Mouse (Mus musculus): Measurements from ENCODE around the gene Klrg2. TPM values are rescaled to one million over a fixed set of nuclear protein-coding genes. Genes with fewer than 3 reads are reported as not detected.

The Klrg2 gene
- total and polyA plus RNA-seq, 3 experiments, result 0.21 to 0.43 (median 0.33) TPM

GRCm38 (mm10) chr6:38581711-38582110 is 55.3 kb downstream of the Klrg2 start:
- no peak for DNase-seq
- intact Hi-C loops (cut with DNase I), result no loop called here
- H3K9ac ChIP-seq (ENCODE audit: low read depth, low read length), result no peak overlapping the region
- peaks cover 20% of the 10 kb centered on the region for H3K36me3 ChIP-seq (ENCODE audit: control insufficient read depth, insufficient read depth, low read length)
- H3K27ac ChIP-seq, result no peak overlapping the region
- H3K4me1 ChIP-seq (ENCODE audit: control insufficient read depth, insufficient read depth, low read length), result no peaks in the 10 kb centered on the region
- no peaks in the 10 kb centered on the region; the same call in 1 of the 2 replicates for H3K79me2 ChIP-seq (replicated peaks; ENCODE audit: control insufficient read depth, insufficient read depth, low read length)
- 71% methylated on average over 3 of the region's 3 CpGs for WGBS
- TF ChIP-seq POLR2A (IDR thresholded peaks at IDR 0.05; ENCODE audit: insufficient read depth, low read depth, low read length) (no peak), EP300 (IDR thresholded peaks at IDR 0.05; ENCODE audit: insufficient read depth, low read depth, low read length) (no peak), CTCF (IDR thresholded peaks at IDR 0.05) (no peak)
- H3K4me3 ChIP-seq, result no peak overlapping the region
- no peaks in the 10 kb centered on the region for H3K27me3 ChIP-seq (ENCODE audit: control insufficient read depth, insufficient read depth, low read length)

GRCm38 (mm10) chr6:38580112-38580857 is 56.8 kb downstream of the Klrg2 start:
- intact Hi-C loops (cut with DNase I), result no loop called here

GRCm38 (mm10) chr6:38576096-38576495 is 60.9 kb downstream of the Klrg2 start:
- H3K36me3 ChIP-seq (ENCODE audit: control insufficient read depth, insufficient read depth, low read length), result peaks cover 24% of the 10 kb centered on the region
- no peak for DNase-seq
- H3K79me2 ChIP-seq (replicated peaks; ENCODE audit: control insufficient read depth, insufficient read depth, low read length), result no peaks in the 10 kb centered on the region; the same call in 1 of the 2 replicates
- H3K27ac ChIP-seq, result no peak overlapping the region
- TF ChIP-seq POLR2A (IDR thresholded peaks at IDR 0.05; ENCODE audit: insufficient read depth, low read depth, low read length) (no peak), CTCF (IDR thresholded peaks at IDR 0.05) (no peak), EP300 (IDR thresholded peaks at IDR 0.05; ENCODE audit: insufficient read depth, low read depth, low read length) (no peak)
- H3K4me3 ChIP-seq, result no peak overlapping the region
- intact Hi-C loops (cut with DNase I), result no loop called here
- WGBS, result 71% methylated on average over 2 of the region's 2 CpGs
- no peak overlapping the region for H3K9ac ChIP-seq (ENCODE audit: low read depth, low read length)
- no peaks in the 10 kb centered on the region for H3K4me1 ChIP-seq (ENCODE audit: control insufficient read depth, insufficient read depth, low read length)
- H3K27me3 ChIP-seq (ENCODE audit: control insufficient read depth, insufficient read depth, low read length), result no peaks in the 10 kb centered on the region

More at GRCm38 (mm10) chr6:38580112-38580857, 56.8 kb downstream of the Klrg2 start:
- no peak overlapping the region for H3K27ac ChIP-seq
- H3K36me3 ChIP-seq (ENCODE audit: control insufficient read depth, insufficient read depth, low read length), result peaks cover 25% of the 10 kb centered on the region
- TF ChIP-seq CTCF (IDR thresholded peaks at IDR 0.05) (no peak), POLR2A (IDR thresholded peaks at IDR 0.05; ENCODE audit: insufficient read depth, low read depth, low read length) (no peak), EP300 (IDR thresholded peaks at IDR 0.05; ENCODE audit: insufficient read depth, low read depth, low read length) (no peak)
- no peak for DNase-seq
- H3K4me1 ChIP-seq (ENCODE audit: control insufficient read depth, insufficient read depth, low read length), result no peaks in the 10 kb centered on the region
- H3K27me3 ChIP-seq (ENCODE audit: control insufficient read depth, insufficient read depth, low read length), result no peaks in the 10 kb centered on the region
- 85% methylated on average over 3 of the region's 3 CpGs for WGBS
- no peak overlapping the region for H3K9ac ChIP-seq (ENCODE audit: low read depth, low read length)
- H3K79me2 ChIP-seq (replicated peaks; ENCODE audit: control insufficient read depth, insufficient read depth, low read length), result no peaks in the 10 kb centered on the region; the same call in 1 of the 2 replicates
- no peak overlapping the region for H3K4me3 ChIP-seq

Other genes starting within 250 kb of the Klrg2 start
- gene Ubn2, start 203.3 kb downstream of the Klrg2 start, total RNA-seq (2021), result 10 to 100 TPM; 23.2 to 24.7 TPM
- gene Ubn2, start 203.3 kb downstream of the Klrg2 start, polyA plus RNA-seq (2012; rRNA removed), result 5.1 and 9.9 TPM in 2 replicates
- gene Fmc1, start 103.7 kb downstream of the Klrg2 start, total RNA-seq (2021), result 100 to 1,000 TPM; 221 to 266 TPM
- gene Fmc1, start 103.7 kb downstream of the Klrg2 start, polyA plus RNA-seq (2012; rRNA removed), result 415 and 493 TPM in 2 replicates
- 10 to 100 TPM; 91.7 to 99.9 TPM for gene Luc7l2, start 85.9 kb downstream of the Klrg2 start, total RNA-seq (2021)
- 28.1 and 45.7 TPM in 2 replicates for gene Luc7l2, start 85.9 kb downstream of the Klrg2 start, polyA plus RNA-seq (2012; rRNA removed)
- under 1 TPM; 0.52 to 0.84 TPM for gene Clec2l, start 25.8 kb upstream of the Klrg2 start, total RNA-seq (2021)
- gene Clec2l, start 25.8 kb upstream of the Klrg2 start, polyA plus RNA-seq (2012; rRNA removed), result 5.9 and 6.7 TPM in 2 replicates
- gene Tbxas1, start 238.2 kb upstream of the Klrg2 start, total RNA-seq (2021), result 1 to 10 TPM; 2.1 to 2.7 TPM
- gene Tbxas1, start 238.2 kb upstream of the Klrg2 start, polyA plus RNA-seq (2012; rRNA removed), result 1.9 and 2.7 TPM in 2 replicates
- gene Hipk2, start 238.9 kb upstream of the Klrg2 start, total RNA-seq (2021), result 10 to 100 TPM; 91.0 to 98.5 TPM
- gene Hipk2, start 238.9 kb upstream of the Klrg2 start, polyA plus RNA-seq (2012; rRNA removed), result 35.9 and 51.3 TPM in 2 replicates

All from heart, adult 2 months (tissue).